Mouse (Mus musculus): ENCODE data around the gene Syt15. TPM values are rescaled to one million over a fixed set of nuclear protein-coding genes. Genes with fewer than 3 reads are reported as not detected.
"Not testable (repeated sequence)": the region's sequence is repeated elsewhere in the genome, so short reads cannot be mapped to it uniquely, and the experiment has no call there.

Syt15 gene
- polyA plus RNA-seq, 1 experiment from 2014 or later, result 0.26 TPM

- H3K9ac ChIP-seq; H3K36me3 ChIP-seq; H3K9me3 ChIP-seq (replicated peaks); H3K4me2 ChIP-seq; H3K27me3 ChIP-seq (replicated peaks); ATAC-seq (ENCODE audit: insufficient number of reproducible peaks, low FRiP score); H3K4me1 ChIP-seq (replicated peaks); H3K27ac ChIP-seq (ENCODE audit: poor library complexity, severe bottlenecking); H3K4me3 ChIP-seq: not testable (repeated sequence)
- 77% methylated on average over 3 of the region's 3 CpGs for WGBS
Measured at GRCm38 (mm10) chr14:34258525-34258924, 39.1 kb downstream of the Syt15 start.

DNA sequence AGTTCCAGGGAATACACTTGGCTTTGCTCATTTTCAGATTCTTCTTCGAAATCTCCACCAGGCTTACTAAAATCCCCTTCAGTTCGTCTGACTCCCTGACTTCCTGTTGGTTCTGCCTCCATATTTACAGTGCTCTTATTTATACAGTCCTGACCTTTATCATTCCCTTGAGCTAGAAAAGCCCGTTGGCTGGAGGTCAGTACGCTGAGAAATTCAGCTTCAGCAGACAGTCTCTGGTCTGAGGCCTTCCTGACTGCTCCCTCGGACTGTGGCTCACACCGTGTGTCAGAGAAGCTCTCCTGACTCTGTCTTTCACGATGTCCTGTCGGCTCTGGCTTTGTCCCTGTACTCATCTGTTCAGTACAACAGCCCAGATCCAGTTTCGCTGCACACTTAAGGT, 48.7 kb downstream of the Syt15 start:
- Histone ChIP-seq H3K4me3 (no peak overlapping the region), H3K4me1 (replicated peaks) (no peaks in the 10 kb centered on the region), H3K4me2 (no peak overlapping the region), H3K36me3 (0 out of 2 replicates have a peak, but pooled peaks cover 3% of the 10 kb centered on the region), H3K9ac (no peak overlapping the region), H3K27ac (ENCODE audit: poor library complexity, severe bottlenecking) (no peak overlapping the region), H3K27me3 (replicated peaks) (no peaks in the 10 kb centered on the region), H3K9me3 (replicated peaks) (no peaks in the 10 kb centered on the region)
- 67% methylated on average over 9 of the region's 9 CpGs for WGBS
- ATAC-seq (ENCODE audit: insufficient number of reproducible peaks, low FRiP score), result no peak

GRCm38 (mm10) chr14:34273280-34273679, 53.9 kb downstream of the Syt15 start:
- Histone ChIP-seq H3K9me3 (replicated peaks) (no peaks in the 10 kb centered on the region), H3K27ac (ENCODE audit: poor library complexity, severe bottlenecking) (no peak overlapping the region), H3K4me3 (no peak overlapping the region), H3K4me1 (replicated peaks) (no peaks in the 10 kb centered on the region), H3K4me2 (no peak overlapping the region), H3K9ac (no peak overlapping the region), H3K36me3 (no peaks in the 10 kb centered on the region), H3K27me3 (replicated peaks) (no peaks in the 10 kb centered on the region)
- 53% methylated on average over 2 of the region's 2 CpGs for WGBS
- no peak for ATAC-seq (ENCODE audit: insufficient number of reproducible peaks, low FRiP score)

DNA sequence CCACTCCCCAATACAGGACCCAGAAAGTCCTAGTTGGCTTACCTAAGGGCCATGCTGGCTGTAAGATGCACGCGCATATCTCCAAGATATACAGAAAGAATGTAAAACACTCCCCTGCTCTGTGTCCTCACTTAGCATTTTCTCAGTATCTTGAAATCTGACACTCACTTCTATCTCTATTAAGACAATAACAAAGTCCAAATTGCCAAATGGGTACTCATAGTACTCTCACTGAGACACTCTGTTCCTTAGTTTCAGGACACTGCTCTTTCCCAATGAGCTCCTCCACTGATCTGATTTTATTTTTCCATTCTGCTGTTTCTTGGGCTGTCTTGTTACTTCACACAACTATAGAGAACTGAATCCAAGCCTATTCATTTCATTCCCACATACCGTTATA, 54.7 kb downstream of the Syt15 start:
- no peak overlapping the region for H3K4me3 ChIP-seq
- H3K9ac ChIP-seq, result no peak overlapping the region
- no peak for ATAC-seq (ENCODE audit: insufficient number of reproducible peaks, low FRiP score)
- no peak overlapping the region for H3K27ac ChIP-seq (ENCODE audit: poor library complexity, severe bottlenecking)
- no peaks in the 10 kb centered on the region for H3K27me3 ChIP-seq (replicated peaks)
- H3K4me1 ChIP-seq (replicated peaks), result no peaks in the 10 kb centered on the region
- no peaks in the 10 kb centered on the region for H3K36me3 ChIP-seq
- H3K9me3 ChIP-seq (replicated peaks), result no peaks in the 10 kb centered on the region
- WGBS, result 90% methylated on average over 3 of the region's 3 CpGs
- H3K4me2 ChIP-seq, result no peak overlapping the region

DNA sequence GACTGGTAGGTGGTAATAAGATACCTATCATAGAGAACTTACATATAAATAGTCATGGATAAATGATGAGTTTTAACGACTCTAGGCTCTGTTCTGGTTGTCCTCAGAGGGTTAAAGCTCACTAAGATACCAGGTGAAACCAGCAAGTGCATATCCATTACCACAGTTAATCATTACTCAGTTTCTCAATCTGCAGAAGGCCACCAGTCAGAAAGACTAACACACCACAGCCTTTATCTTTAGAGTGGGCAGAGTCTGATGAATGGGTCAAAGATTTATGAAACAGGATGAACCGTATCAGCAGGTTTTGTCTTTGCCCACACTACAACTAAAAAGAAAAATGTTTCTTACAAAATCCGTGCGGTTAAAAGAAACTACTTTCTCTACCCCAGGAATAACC, 55.8 kb downstream of the Syt15 start:
- Histone ChIP-seq H3K36me3 (no peaks in the 10 kb centered on the region), H3K9me3 (replicated peaks) (no peaks in the 10 kb centered on the region), H3K9ac (no peak overlapping the region), H3K27me3 (replicated peaks) (no peaks in the 10 kb centered on the region), H3K27ac (ENCODE audit: poor library complexity, severe bottlenecking) (no peak overlapping the region), H3K4me1 (replicated peaks) (no peaks in the 10 kb centered on the region), H3K4me3 (no peak overlapping the region), H3K4me2 (no peak overlapping the region)
- WGBS, result 89% methylated on average over 4 of the region's 4 CpGs
- no peak for ATAC-seq (ENCODE audit: insufficient number of reproducible peaks, low FRiP score)

GRCm38 (mm10) chr14:34279726-34280125, 60.3 kb downstream of the Syt15 start:
- Histone ChIP-seq H3K4me3 (no peak overlapping the region), H3K9me3 (replicated peaks) (no peaks in the 10 kb centered on the region), H3K4me1 (replicated peaks) (no peaks in the 10 kb centered on the region), H3K4me2 (no peak overlapping the region), H3K27ac (ENCODE audit: poor library complexity, severe bottlenecking) (no peak overlapping the region), H3K36me3 (no peaks in the 10 kb centered on the region), H3K9ac (no peak overlapping the region), H3K27me3 (replicated peaks) (no peaks in the 10 kb centered on the region)
- no peak for ATAC-seq (ENCODE audit: insufficient number of reproducible peaks, low FRiP score)
- WGBS, result 80% methylated on average over 4 of the region's 4 CpGs

Other genes starting within 250 kb of the Syt15 start
- gene Zfp488, start 240.8 kb upstream of the Syt15 start, polyA plus RNA-seq (2016; fragmentation: Nextera tagmentation; extraction: Ambion mirVana), result 0.04 TPM in 1 of 2 replicates, not detected in the other
- gene Gm30083, start 204.4 kb upstream of the Syt15 start, polyA plus RNA-seq (2016; fragmentation: Nextera tagmentation; extraction: Ambion mirVana), result not detected in 2 replicates
- not detected in 2 replicates for gene Gm5460, start 202.8 kb upstream of the Syt15 start, polyA plus RNA-seq (2016; fragmentation: Nextera tagmentation; extraction: Ambion mirVana)
- gene Antxrl, start 166.9 kb upstream of the Syt15 start, polyA plus RNA-seq (2016; fragmentation: Nextera tagmentation; extraction: Ambion mirVana), result not detected in 2 replicates
- 0.61 and 0.74 TPM in 2 replicates for gene Anxa8, start 133.6 kb upstream of the Syt15 start, polyA plus RNA-seq (2016; fragmentation: Nextera tagmentation; extraction: Ambion mirVana)
- gene A630023A22Rik, start 116.8 kb upstream of the Syt15 start, polyA plus RNA-seq (2016; fragmentation: Nextera tagmentation; extraction: Ambion mirVana), result not detected in 2 replicates
- gene Npy4r, start 67.1 kb upstream of the Syt15 start, polyA plus RNA-seq (2016; fragmentation: Nextera tagmentation; extraction: Ambion mirVana), result 0.19 and 0.22 TPM in 2 replicates
- 0.27 and 0.80 TPM in 2 replicates for gene Gprin2, start 17.9 kb upstream of the Syt15 start, polyA plus RNA-seq (2016; fragmentation: Nextera tagmentation; extraction: Ambion mirVana)
- gene Shld2, start 90.9 kb downstream of the Syt15 start, polyA plus RNA-seq (2016; fragmentation: Nextera tagmentation; extraction: Ambion mirVana), result 7.6 and 7.8 TPM in 2 replicates
- 66.4 and 70.8 TPM in 2 replicates for gene Glud1, start 91.1 kb downstream of the Syt15 start, polyA plus RNA-seq (2016; fragmentation: Nextera tagmentation; extraction: Ambion mirVana)
- gene Fam25c, start 135.8 kb downstream of the Syt15 start, polyA plus RNA-seq (2016; fragmentation: Nextera tagmentation; extraction: Ambion mirVana), result not detected in 2 replicates
- gene Sncg, start 155.2 kb downstream of the Syt15 start, polyA plus RNA-seq (2016; fragmentation: Nextera tagmentation; extraction: Ambion mirVana), result 1.9 and 2.3 TPM in 2 replicates
- gene Mmrn2, start 155.9 kb downstream of the Syt15 start, polyA plus RNA-seq (2016; fragmentation: Nextera tagmentation; extraction: Ambion mirVana), result 31.3 and 32.0 TPM in 2 replicates